Mouse (Mus musculus) kidney, adult 2 months (tissue): Measurements from ENCODE around the gene Hes3. TPM values are rescaled to one million over a fixed set of nuclear protein-coding genes. Genes with fewer than 3 reads are reported as not detected.

Experiments used
- DNase-seq: peaks from one replicate; pipeline ENCODE4 v3.0.0; 2021
- H3K27ac ChIP-seq: fragments of 200-500 bp; 2 replicates; pipeline ENCODE4 v1.5.1; 2012; ENCODE audit warnings: low read depth, low read length, control low read depth, inconsistent platforms; ENCODE audit not compliant: insufficient read depth
- H3K27me3 ChIP-seq: fragments of 200-500 bp; replicated peaks from 2 replicates; pipeline ENCODE4 v1.6.1; 2012; ENCODE audit warnings: mild to moderate bottlenecking, moderate library complexity, low read length, inconsistent platforms; ENCODE audit not compliant: control insufficient read depth, insufficient read depth
- H3K36me3 ChIP-seq: fragments of 200-500 bp; 2 replicates; pipeline ENCODE4 v1.6.1; 2012; ENCODE audit warnings: mild to moderate bottlenecking, moderate library complexity, low read length, inconsistent platforms; ENCODE audit not compliant: control insufficient read depth, insufficient read depth
- H3K4me1 ChIP-seq: fragments of 200-500 bp; 2 replicates; pipeline ENCODE4 v1.6.1; 2011; ENCODE audit warnings: low read length; ENCODE audit not compliant: control insufficient read depth, insufficient read depth
- H3K4me3 ChIP-seq: fragments of 200-500 bp; 2 replicates; pipeline ENCODE4 v1.5.1; 2011; ENCODE audit warnings: mild to moderate bottlenecking, low read depth, low read length, control low read depth; ENCODE audit not compliant: insufficient read depth
- CTCF ChIP-seq: fragments of 200-500 bp; conservative IDR thresholded peaks from 2 replicates; pipeline ENCODE4 v1.5.1; 2011; ENCODE audit warnings: low read depth, mild to moderate bottlenecking, control low read depth, low read length, moderate library complexity, mixed read lengths; ENCODE audit not compliant: insufficient read depth, insufficient read length
- POLR2A ChIP-seq: fragments of 200-500 bp; IDR thresholded peaks from one replicate; pipeline ENCODE4 v1.6.1; 2011; ENCODE audit warnings: low read depth, low read length, control low read depth
- WGBS: fragments of 180-500 bp; shearing (Covaris S2); methylation state at CpG from one replicate; pipeline ENCODE4 v1.1.7; 2018; 5-methylcytosine and 5-hydroxymethylcytosine counted together
- polyA plus RNA-seq: library from polyadenylated mRNA; depleted of rRNA; stranded (reverse); fragments of >200 nt; gene quantifications from 2 replicates; pipeline ENCODE4 v1.2.3, GENCODE M21; 2012

Hes3 gene
- polyA plus RNA-seq, 1 experiment, result not detected

GRCm38 (mm10) chr4:152286887-152287286 is 4.6 kb downstream of the Hes3 start:
- 5% methylated on average over 26 of the region's 26 CpGs for WGBS
- H3K4me3 ChIP-seq, result no peak overlapping the region
- no peaks in the 10 kb centered on the region for H3K36me3 ChIP-seq
- TF ChIP-seq CTCF, result no peak
- TF ChIP-seq POLR2A, result no peak
- no peaks in the 10 kb centered on the region for H3K27me3 ChIP-seq
- H3K27ac ChIP-seq, result no peak overlapping the region
- no peaks in the 10 kb centered on the region for H3K4me1 ChIP-seq
- peak; percentile 73 for DNase-seq

- Histone ChIP-seq H3K27ac (no peak overlapping the region), H3K36me3 (no peaks in the 10 kb centered on the region), H3K4me1 (no peaks in the 10 kb centered on the region), H3K27me3 (no peaks in the 10 kb centered on the region), H3K4me3 (no peak overlapping the region)
- WGBS, result 4% methylated on average over 32 of the region's 32 CpGs
- TF ChIP-seq CTCF (no peak), POLR2A (no peak)
- DNase-seq, result no peak
Observed at GRCm38 (mm10) chr4:152286183-152286582, 5.3 kb downstream of the Hes3 start.

- no peaks in the 10 kb centered on the region for H3K27me3 ChIP-seq
- WGBS, result 3% methylated on average over 10 of the region's 10 CpGs
- H3K27ac ChIP-seq, result no peak overlapping the region
Observed at GRCm38 (mm10) chr4:152285505-152285904, 6.0 kb downstream of the Hes3 start.

GRCm38 (mm10) chr4:152283186-152283950 is 8.1 kb downstream of the Hes3 start:
- TF ChIP-seq POLR2A, result no peak
- TF ChIP-seq CTCF, result peak; percentile 74
- DNase-seq, result peak; percentile 81

More at GRCm38 (mm10) chr4:152285505-152285904, 6.0 kb downstream of the Hes3 start:
- TF ChIP-seq POLR2A (no peak), CTCF (peak; percentile 67)
- peak; percentile 84 for DNase-seq
- no peaks in the 10 kb centered on the region for H3K36me3 ChIP-seq
- no peaks in the 10 kb centered on the region for H3K4me1 ChIP-seq
- H3K4me3 ChIP-seq, result no peak overlapping the region

GRCm38 (mm10) chr4:152282721-152283120 is 8.7 kb downstream of the Hes3 start:
- 15% methylated on average over 34 of the region's 34 CpGs for WGBS
- Histone ChIP-seq H3K4me3 (no peak overlapping the region), H3K36me3 (no peaks in the 10 kb centered on the region), H3K27ac (no peak overlapping the region), H3K27me3 (no peaks in the 10 kb centered on the region), H3K4me1 (no peaks in the 10 kb centered on the region)
- DNase-seq, result no peak
- TF ChIP-seq CTCF (no peak), POLR2A (no peak)

More at GRCm38 (mm10) chr4:152283186-152283950, 8.1 kb downstream of the Hes3 start:
- 9% methylated on average over 70 of the region's 70 CpGs for WGBS
- no peaks in the 10 kb centered on the region for H3K27me3 ChIP-seq
- H3K27ac ChIP-seq, result no peak overlapping the region
- H3K36me3 ChIP-seq, result no peaks in the 10 kb centered on the region
- H3K4me3 ChIP-seq, result no peak overlapping the region
- H3K4me1 ChIP-seq, result no peaks in the 10 kb centered on the region

- 49% methylated on average over 15 of the region's 15 CpGs for WGBS
- Histone ChIP-seq H3K27me3 (no peaks in the 10 kb centered on the region), H3K36me3 (no peaks in the 10 kb centered on the region), H3K27ac (no peak overlapping the region), H3K4me1 (no peaks in the 10 kb centered on the region), H3K4me3 (no peak overlapping the region)
- no peak for DNase-seq
- no peak for TF ChIP-seq POLR2A
- no peak for TF ChIP-seq CTCF
Observed at GRCm38 (mm10) chr4:152281601-152282000, 9.9 kb downstream of the Hes3 start.

- Histone ChIP-seq H3K4me3 (no peak overlapping the region), H3K27ac (no peak overlapping the region), H3K4me1 (no peaks in the 10 kb centered on the region), H3K36me3 (no peaks in the 10 kb centered on the region), H3K27me3 (no peaks in the 10 kb centered on the region; the same call in 1 of the 2 replicates)
- WGBS, result 86% methylated on average over 23 of the region's 23 CpGs
- no peak for DNase-seq
- TF ChIP-seq POLR2A (no peak), CTCF (no peak)
Observed at GRCm38 (mm10) chr4:152278986-152279385, 12.5 kb downstream of the Hes3 start.
